Mouse (Mus musculus): ENCODE data around the gene Npw.

Gene Npw

DNA sequence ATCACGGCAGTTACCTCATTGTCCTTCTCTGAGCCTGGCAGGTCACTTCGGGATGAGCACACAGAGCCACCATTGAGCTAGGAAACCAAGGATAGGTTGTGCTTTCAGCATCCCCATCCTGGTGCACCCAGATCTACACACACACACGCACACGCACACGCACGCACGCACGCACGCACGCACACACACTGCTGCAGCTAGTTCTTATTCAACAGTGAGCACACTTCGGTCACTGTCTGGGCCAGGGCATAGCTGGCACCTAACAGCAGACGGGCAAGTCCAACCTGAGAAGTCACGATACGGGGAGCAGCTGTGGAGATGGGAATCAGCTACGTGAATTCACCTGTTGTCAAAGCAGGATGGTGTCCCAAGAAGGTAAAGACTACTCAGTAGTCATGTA, 17.7 kb downstream of the Npw start:
- no peak for DNase-seq (ENCODE audit: low spot score in 2 of 2)

DNA sequence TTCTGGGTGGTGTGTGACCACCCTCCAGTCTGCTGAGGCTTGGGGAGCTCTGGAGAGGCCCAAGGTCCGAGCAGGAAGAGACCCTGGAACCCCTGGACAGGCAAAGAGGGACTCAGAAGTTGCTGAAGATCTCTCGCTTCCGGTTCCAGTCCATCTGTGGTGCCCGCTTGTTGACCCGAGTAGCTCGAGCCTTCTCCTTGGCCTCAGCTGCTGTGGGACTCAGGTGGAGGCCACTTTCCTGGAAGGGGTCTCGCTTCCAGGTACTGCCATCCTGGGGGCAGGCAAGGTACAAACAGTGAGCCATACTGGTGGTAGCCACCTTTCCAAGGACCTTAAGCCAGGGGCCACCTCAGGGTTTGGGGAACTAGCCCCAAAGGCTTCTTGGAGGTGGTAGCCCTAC, 18.1 kb downstream of the Npw start:
- DNase-seq (ENCODE audit: low spot score in 2 of 2), result no peak

DNA sequence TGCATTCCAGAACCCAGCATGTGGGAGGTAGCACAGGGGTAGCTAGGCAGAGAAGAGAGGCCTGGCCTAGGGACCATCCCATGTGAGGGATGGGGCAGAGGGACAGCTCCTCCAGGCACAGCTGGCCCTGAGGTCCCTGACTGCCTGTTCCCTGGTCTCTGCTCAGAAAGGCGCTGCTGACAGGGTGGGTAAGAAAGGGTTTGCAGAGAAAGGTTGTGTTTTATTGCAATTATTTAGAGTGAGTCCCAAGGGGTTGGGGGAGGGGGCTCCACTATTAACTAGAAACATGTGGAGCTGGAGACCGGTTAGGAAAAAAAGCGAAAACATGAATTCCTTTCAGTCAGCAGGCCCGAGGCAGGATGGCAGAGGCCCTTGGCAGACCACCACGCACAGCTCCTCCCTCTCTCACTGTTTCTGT, 18.7 kb downstream of the Npw start:
- DNase-seq (ENCODE audit: low spot score in 2 of 2), result no peak

DNA sequence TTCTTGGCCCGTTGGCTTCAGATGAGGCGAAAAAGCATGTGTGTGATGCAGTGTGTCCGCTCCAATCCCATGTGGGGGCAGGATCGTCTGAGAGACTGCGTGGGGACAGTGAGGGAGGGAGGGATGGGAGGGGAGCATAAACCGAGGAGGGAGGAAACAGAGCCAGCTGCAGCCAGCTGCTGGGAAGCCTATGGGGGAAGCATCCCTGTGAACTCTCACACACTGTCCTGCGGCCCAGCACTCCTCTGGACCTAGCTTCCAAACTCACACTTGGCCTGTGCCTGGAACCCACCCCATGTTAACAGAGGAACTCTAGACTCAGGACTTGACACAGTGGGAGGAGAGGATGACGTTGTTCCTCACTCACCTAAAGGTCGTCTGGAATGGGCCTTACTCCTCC, 19.4 kb downstream of the Npw start:
- DNase-seq (ENCODE audit: low spot score in 2 of 2), result no peak

DNA sequence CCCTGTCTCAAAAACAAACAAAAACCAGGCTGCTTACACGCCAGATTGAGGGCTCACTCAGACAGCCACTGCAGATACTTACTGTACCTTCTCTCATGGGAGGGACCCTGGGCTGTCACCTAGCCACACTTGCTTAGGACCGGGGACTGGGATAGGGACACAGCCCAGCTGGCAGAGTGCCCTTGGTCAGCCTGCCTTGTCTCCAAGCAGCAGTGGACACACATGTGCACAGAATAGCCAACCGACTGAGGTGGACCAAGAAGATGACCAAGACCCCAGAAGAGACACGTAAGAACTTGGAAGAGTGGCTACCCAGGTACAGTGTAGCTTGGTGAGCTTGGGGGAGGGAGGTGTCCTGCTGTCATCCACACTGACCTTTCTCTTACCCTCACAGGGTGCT, 20.0 kb downstream of the Npw start:
- DNase-seq (ENCODE audit: low spot score in 2 of 2), result no peak

DNA sequence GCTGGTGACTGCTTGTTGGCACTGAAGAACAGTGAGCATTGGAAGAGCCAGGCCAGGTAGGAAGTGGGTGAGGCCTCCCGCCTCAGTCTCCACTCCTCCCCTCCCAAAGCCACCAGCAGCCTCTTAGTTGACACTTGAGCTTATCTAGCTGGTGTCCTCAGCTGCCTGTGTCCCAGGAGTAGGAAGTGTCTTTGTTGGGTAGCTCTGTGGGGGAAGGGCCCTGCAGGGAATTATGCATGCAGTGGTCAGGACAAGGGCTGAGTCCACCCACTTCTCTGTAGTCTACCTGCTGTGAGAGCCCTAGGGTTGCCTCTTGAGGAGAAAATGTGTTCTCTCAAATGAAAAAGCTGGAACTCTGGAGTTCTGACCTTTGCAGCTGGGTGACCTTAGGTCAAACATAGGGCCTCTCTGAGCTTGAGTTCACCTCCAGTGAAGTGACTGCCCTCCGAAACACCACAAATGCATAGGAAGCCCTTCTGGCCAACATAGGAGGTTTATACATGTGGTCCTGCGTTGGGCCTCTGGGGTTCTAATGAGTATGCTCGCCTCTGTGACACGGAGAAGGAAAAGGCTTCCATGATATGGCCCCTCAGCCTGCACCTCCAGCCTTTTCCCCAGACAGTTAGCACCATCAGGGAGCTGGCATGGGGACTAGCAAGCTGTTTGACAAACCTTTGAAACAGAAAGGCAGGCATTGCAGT, 21.3 kb downstream of the Npw start:
- no peak for DNase-seq (ENCODE audit: low spot score in 2 of 2)

DNA sequence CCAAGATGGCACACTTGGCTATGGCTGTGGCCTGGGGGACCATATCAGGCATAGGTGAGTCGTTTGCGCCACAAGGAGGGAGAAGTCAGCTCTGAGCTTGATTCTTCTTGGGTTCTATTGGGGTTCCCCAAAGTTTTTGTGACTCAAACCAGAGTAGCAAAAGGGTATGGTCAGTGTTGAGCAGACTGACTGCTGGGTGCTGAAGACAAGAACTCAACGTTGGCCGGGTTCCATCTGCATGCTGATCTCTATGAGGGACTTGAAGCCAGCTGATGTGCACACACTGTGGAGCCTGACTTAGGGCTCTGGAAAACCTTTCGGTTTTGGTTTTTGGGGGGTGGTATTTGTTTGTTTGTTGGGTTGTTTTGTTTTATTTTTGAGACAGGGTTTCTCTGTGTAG, 22.6 kb downstream of the Npw start:
- no peak for DNase-seq (ENCODE audit: low spot score in 2 of 2)

DNA sequence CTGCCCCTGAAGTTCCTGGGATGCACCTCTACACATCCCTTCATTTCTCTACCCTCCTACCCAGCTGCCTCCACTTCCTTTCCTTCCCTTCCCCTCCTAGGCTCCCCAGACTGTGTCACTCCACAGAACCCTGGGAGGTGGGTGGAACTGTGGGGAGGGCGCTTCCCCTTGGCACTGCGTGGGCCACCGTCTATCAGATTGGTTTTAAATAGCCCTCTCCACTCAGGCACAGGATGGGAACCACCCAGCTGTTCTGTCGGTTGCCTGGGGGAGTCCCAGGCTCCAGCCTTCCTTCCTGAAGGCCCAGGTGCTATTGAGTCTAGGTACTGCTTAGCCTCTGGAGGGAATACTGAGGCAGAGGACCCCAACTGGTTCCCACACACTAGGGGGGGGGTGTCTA, 23.2 kb downstream of the Npw start:
- no peak for DNase-seq (ENCODE audit: low spot score in 2 of 2)

DNA sequence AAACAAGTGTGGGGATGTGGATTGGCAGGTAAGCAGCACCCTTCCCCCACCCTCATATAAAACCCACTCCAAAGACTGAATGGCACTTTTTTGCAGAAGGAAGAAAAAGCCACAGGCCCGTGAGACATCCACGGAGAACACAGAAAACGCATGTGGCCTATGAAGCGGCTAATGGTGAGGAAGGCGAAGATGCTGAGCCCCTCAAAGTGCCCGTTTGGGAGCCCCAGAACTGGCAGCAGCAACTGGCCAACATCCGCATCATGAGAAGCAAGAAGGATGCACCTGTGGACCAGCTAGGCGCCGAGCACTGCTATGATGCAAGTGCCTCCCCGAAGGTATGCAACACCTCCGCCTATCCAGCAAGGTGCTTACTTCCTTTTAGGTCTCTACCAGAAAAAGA, 24.4 kb downstream of the Npw start:
- no peak for DNase-seq (ENCODE audit: low spot score in 2 of 2)

DNA sequence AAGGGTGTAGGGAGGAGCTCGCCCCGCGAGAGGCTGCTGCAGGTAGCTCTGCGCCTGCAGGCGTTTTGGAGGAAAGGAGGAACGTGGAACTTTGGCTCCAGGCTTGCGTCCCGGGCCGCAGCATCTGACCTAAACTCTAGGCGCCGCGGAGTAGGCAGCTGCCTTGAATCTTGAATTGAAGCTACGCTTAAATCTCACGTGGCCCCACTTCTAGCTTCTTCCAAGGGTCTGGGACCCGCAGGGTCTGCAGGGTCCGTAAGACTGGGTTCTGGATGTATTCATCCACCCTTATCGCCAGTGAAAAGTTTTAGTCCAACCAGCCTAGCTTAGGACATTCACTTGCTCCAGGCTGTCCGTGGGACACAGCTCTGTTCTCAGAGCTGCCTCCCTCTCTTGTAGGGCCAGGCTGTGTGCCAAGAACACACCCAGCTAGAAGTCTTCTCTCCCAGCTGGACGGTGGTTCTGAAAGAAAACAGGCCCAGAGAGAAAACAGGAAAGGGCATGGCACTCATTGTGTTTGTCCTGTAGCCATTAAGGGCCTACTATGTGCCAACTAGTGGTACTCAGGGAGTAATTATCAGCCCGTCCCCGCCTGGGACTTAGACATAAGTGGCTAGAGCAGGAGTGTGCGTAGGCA, 25.3 kb downstream of the Npw start:
- DNase-seq (ENCODE audit: low spot score in 2 of 2), result no peak

DNA sequence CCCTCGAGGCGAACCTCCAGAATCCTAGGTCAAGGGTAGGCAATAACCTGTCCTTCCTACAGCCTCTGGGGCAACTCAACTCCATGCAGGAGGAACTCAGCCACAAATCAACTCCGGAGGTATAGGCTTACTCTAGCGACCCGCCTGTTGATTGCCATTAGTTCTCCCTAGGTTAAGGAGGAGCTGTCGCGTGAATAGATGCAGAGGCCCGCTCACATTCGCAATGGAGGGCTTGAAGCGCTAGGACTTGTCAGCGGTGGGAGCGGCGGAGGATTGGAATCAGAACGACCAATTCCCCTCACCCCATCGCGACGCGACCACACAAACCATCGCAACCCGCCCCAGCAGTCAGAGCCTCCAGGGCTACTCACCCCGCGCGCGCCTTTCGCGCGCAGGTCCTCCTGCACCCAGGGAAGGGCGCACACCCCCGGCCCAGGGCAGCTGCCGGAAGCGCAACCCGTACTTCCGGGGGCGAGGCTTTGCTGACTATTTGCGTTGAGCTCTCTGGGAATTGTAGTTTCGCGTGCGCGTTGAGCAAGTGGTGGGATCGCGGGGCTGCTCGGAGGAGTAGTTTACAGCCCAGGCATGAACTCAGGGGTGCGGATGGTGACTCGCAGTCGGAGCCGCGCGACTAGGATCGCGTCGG, 26.0 kb downstream of the Npw start, which contains the start of the genes Tsc2 and Nthl1:
TSS of gene Tsc2 (minus strand) at position 464 of the 646 bp plus-strand sequence.
TSS of gene Nthl1 (plus strand) at position 514 of the 646 bp plus-strand sequence.
- peak; percentile 61 to 80 for DNase-seq (ENCODE audit: low spot score in 2 of 2)

DNA sequence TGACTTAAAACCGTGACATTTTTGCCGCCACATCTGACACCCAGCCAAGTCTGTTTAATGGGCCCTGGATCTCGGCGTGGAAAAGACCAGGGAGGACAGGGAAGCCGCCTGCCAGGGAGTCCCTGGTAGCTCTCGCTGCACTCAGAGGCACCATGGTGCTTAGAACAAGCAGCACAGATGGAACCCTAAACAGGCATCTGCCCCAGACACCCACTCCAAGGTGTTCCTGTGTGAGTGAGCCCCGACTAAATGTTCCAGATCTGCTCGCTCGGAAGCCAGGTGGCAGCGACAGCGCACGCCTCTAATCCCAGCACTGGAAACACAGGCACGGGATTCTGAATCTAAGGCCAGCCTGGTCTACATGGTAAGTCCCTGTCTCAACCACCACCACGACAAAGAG, 28.2 kb downstream of the Npw start:
- DNase-seq (ENCODE audit: low spot score in 2 of 2), result no peak

DNA sequence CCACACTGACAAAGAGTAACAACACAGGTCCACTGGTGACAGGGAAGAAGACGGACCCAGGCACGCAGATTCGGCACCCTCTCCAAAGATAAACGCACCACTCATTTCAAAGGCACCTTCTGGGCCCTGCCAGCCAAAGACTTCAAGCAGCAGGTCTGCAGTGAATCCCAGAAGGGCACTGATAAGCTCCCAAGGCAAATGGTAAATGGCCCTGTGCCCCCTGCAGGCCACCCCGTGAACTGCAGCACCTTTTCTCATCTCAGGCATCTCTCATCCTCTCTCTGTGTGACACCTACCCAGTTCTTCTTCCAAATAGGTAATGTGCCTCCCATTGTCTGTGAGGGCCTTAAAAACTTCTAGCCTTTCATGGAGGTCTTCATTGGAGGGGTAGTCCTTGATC, 29.6 kb downstream of the Npw start:
- DNase-seq (ENCODE audit: low spot score in 2 of 2), result peak in 1 of 2 experiments; percentile 62

DNA sequence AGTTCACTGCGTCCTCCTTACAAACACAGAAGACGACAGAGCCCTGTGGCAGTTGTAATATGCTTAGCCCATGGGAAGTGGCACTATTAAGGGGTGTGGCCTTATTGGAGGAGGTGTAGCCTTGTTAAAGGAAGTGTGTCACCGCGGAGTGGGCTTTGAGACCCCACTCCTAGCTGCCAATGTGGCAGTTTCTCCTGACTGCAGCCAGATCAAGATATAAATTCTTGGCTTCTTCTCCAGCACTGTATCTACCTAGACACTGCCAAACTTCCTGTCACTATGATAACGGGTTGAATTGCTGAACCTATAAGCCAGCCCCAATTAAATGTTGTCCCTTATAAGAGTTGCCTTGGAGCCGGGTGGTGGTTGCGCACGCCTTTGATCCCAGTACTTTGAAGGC, 32.8 kb downstream of the Npw start:
- no peak for DNase-seq (ENCODE audit: low spot score in 2 of 2)

DNA sequence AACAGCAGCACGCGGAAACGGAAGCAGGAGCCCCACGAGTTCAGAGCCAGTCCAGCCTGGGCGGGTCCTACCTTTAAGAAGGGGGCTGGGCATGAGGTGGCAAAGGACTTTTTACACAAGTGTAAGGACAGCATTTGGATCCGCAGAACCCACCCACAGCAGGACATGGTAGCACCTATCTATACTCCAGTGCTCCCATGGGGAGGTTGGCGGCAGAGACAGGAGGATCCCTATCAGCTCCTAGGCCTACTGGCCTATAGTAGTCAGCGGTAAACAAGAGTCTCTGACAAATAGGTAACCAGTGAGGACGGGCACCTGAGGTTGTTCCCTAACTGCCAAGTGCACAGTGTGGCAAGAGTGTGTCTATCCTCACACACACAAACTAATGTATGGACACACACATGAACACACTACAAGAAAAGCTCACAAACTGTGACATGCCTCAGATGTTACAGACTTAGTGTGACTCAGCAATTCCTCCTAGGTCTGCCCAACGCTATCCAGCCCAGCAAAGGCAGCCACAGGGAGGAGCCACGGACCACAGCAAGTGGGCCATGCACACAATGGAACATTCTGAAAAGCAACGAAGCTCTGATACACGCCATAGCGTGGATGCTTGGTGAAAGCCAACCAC, 40.6 kb downstream of the Npw start:
- no peak for DNase-seq (ENCODE audit: low spot score in 2 of 2)

DNA sequence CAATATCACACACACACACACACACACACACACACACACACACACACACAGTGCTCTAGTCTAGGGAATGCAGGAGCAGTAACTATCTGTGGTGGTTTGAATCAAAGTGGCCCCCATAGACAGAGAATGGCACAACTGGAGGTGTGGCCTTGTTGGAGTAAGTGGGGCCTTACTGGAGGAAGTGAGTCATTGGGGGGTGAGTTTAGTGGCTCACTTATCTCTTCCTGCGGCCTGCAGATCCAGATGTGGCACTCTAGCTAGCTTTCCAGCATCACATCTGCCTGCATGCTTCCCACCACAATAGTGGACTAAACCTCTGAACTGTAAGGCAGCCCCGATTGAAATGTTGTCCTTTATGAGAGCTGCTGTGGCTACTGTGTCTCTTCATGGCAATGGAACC, 47.5 kb downstream of the Npw start:
- DNase-seq (ENCODE audit: low spot score in 2 of 2), result no peak

DNA sequence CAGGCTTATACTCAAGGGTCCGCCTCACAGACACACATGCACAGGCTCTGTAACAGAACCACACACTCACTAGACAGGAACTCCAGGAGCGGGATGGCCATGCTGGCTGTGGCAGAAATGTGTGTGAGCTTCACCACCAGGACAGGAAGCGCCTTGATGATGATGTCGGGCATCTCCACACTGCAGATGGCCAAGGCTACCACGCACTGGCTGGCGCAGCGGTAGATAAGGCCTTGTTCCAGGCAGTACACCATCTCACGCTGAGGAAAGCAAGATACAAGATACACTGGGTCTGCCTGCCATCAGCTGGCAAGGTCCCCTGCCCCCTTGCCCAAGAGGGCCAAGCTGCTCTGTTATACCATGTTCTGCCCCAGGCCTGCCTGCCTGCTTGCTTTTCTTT, 49.4 kb downstream of the Npw start:
- DNase-seq (ENCODE audit: low spot score in 2 of 2), result no peak

DNA sequence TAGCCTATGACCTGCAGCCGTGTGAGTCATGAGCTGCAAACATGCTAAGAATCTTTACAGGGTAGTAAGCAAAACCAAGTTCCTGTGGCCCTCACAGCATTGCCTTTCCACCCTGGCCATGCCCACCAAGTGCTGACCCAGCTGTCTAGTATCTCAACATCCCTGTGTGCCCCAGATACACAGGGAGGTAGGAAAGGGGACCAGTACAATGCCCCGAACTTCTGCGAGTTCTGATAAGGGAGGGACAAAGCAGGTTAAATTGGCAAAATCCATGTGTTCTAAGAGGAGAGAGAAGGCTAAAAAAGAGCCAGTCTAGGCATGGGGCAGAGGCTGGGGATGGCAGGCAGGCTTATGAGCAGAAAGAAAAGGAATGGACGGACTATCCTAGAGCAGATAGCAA, 49.9 kb downstream of the Npw start:
- no peak for DNase-seq (ENCODE audit: low spot score in 2 of 2)

All from frontal cortex, postnatal 10 days (tissue).